Mouse (Mus musculus) heart, postnatal 14 days (tissue): ENCODE measurements around the gene Tsc1. TPM values are rescaled to one million over a fixed set of nuclear protein-coding genes. Genes with fewer than 3 reads are reported as not detected.

ENCODE experiments used
- DNase-seq, 2 experiments: peaks; one replicate each; pipeline ENCODE4 v3.0.0; 2021 to 2022
- intact Hi-C: fragments of 180-260 bp; cut with DNase I; formaldehyde crosslinking; loops from one replicate; pipeline ENCODE4 v1.15.1; 2025
- microRNA-seq, 2 experiments: library from miRNA; unstranded; fragments of <30 nt; microRNA quantifications; one replicate each; pipeline ENCODE4 v1.2.0; 2021 to 2022
- total RNA-seq, 2 experiments: library from RNA; stranded (reverse); gene quantifications; 2 replicates each; pipeline ENCODE4 v1.2.3; 2021

The Tsc1 gene
- total RNA-seq, 2 experiments from 2014 or later = 19.4 to 20.4 TPM

DNA sequence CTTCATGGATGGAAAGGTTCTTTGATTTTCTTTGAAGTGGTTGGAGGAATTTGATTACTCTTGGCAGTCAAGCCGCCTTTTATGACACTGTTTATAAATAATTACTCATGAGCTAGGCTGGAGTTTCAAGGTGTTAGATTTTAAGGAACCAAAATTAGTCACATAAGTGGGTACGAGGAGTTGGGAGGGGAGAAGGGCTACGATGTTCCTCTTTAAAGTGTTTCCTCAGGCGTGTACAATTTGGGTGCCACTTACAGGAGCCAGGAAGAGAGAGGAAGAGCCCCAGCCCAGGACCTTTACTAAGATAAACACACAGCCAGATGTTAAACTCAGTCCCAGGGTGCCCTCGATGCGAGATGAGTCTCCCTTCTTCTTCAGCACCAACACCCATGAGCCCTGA is 65.8 kb downstream of the Tsc1 start:
- intact Hi-C loops = no loop called here
- no peak for DNase-seq

DNA sequence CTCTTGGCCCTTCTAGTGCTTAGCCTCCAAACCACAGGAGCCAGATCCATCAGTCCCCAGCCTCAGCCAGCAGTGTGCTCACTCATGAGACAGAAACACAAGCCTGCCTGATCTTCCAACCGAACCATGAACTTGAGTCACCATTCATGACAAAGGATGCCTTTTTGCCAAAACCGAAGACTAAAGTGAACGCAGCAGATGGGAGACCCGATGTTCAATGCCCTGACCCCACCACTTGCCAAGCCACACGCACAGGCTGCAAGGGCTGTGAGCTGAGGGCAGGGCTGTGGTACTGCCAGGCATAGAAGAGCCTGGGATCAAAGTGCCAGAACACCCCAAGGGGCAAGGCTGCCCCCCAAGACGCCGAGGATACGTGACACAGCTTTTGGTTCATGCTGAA is 72.0 kb downstream of the Tsc1 start:
- DNase-seq = no peak
- intact Hi-C loops = no loop called here

DNA sequence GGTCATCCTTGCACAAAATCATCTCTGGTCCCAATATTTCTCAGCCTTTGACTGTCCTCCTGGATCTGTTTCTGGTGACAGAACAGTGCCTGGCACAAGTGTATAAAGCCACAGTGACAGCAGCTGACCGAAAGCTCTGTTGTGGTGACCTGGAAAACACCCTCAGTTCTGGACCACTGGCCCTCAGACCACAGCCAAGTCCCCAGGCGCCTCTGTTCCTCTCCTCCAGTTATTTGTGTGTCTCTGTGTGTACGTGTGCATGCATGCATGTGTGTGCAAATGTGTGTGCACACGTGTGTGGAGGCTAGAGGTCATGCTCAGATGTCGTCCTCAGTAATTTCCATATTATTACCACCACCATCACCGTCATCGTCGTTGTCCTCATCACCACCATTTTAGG is 81.4 kb downstream of the Tsc1 start:
- intact Hi-C loops = no loop called here
- DNase-seq = no peak

DNA sequence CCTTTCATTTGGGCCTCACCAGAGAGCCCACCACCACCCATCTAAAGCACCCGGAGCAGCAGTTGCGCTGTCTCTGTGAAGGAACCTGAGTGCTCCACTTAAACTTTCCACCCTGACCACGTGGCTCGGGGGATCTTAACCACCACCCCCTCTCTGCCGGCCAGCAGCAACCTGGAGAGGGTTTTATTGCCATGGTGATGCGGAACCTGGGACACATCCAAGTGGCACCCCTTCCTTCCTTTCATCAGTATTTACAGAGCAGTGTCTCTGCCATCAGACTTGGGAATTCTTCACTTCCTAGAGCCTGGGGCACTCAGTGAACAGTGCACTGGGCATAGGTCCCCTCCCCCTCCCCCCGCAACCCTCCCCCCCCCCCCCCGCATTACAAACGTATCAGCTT is 82.9 kb downstream of the Tsc1 start:
- DNase-seq = no peak
- intact Hi-C loops = no loop called here

DNA sequence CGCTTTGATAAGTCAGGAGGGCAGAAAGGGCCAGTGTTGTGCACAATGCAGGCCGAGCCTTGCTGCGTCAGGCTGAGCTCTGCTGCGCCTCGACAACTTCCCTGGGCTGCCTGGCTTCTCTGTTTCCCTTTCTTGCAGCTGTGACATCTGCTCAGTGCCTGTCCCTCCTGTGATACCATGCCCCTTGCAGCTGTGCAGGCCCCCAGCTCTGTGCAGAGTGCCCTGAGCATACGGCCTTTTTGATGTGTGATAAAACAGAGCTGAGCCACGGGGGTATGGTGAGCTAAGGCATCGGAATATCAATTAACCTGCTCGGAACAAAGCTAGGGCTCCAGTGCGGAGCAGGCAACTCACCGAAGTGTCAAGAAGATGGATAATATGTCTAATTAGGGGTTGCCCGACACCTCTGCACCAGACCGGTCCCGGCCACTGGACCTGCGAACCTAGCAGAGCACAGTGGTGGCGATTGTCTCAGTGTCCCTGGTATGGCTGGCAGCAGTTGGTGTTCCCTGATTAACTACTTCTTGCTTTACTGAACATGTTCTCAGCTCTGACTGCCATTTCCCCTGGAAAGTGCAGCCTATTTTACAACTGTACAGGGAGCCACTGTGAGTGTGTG is 86.9 kb downstream of the Tsc1 start:
- intact Hi-C loops = no loop called here

DNA sequence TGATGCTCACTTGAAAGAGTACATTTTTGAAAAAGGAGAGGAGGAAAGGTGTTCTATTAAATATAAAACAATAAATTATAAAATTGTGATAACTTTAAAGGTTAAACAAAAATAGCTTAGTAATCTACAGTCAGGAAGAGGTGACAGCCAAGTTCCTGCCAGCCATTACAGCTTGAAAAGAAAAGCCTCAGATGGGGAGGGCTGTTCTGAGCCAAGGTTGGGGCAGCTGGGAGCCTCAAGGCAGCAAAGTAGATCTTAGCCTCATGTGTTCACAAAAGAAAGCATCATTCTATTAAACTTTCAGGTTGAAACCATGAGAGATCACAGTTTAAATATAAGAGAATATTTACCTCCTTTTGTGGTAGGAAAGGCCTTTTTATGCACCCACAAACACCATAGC is 89.6 kb downstream of the Tsc1 start:
- no peak for DNase-seq
- intact Hi-C loops = no loop called here

More for the DNA sequence above, 86.9 kb downstream of the Tsc1 start:
- no peak for DNase-seq

DNA sequence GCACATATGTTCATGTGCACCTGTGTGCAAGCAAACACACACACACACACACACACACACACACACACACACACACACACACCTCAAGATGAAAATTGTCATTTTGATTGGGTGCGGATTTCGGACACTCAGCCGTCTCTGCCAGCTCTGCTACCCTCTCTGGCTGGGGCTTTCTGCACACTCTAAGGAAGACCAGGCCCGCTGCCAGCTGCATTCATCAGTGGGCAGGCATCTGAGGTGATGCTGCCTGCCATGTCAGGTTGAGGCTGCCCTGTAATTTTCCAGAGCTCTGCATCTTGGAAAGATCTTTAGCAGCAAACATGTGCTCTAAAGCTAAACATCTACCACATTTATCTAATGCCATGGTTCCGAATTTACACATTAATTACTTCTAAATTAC is 96.1 kb downstream of the Tsc1 start:
- DNase-seq = peak in 1 of 2 experiments; percentile 10
- intact Hi-C loops = no loop called here

DNA sequence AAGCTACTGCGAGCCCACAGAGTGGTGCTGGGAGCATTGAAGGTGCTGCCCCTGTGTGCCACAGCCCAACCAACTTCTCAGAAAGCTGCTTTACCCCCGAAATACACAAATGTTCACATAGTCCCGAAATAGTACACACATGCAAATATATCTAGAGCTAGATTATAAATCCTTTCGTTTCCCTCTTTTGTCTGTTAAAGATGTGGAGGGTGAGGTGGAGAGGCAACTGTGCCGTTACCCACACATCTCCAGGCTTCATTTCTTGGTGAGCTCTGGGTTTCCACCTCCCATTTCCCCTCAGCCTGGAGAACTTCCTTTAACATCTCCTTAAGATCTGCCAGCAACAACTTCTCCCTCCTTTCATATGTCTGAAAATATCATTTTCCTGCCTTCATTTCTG is 99.1 kb downstream of the Tsc1 start:
- intact Hi-C loops = no loop called here

More for the DNA sequence above, 99.1 kb downstream of the Tsc1 start:
- no peak for DNase-seq

Small RNA genes within 50 kb of the gene (microRNA-seq; reads per million reads assigned to microRNA genes)
- gene Gm22824 (0 reads per million in 2 experiments), gene Mir3088 (0.97 to 1.1 reads per million in 2 experiments)

Other genes starting within 250 kb of the Tsc1 start
- gene Ppp1r26, start 194.4 kb upstream of the Tsc1 start, total RNA-seq = 1 to 10 TPM; 3.2 to 3.6 TPM
- not detected for gene 1700007K13Rik, start 174.9 kb upstream of the Tsc1 start, total RNA-seq
- gene Mrps2, start 173.2 kb upstream of the Tsc1 start, total RNA-seq = 10 to 100 TPM; 41.5 to 44.7 TPM
- 1 to 10 TPM; 2.6 to 3.7 TPM for gene Gbgt1, start 144.3 kb upstream of the Tsc1 start, total RNA-seq
- 1 to 10 TPM; 1.2 to 1.4 TPM for gene Gm10134, start 135.1 kb upstream of the Tsc1 start, total RNA-seq
- 10 to 100 TPM; 14.5 to 18.2 TPM for gene Ralgds, start 128.1 kb upstream of the Tsc1 start, total RNA-seq
- gene Cel, start 77.8 kb upstream of the Tsc1 start, total RNA-seq = not detected
- 10 to 100 TPM in 1 of 2 experiments, 1 to 10 TPM in 1; 9.8 to 10.9 TPM for gene Gtf3c5, start 57.5 kb upstream of the Tsc1 start, total RNA-seq
- not detected for gene Gfi1b, start 19.2 kb upstream of the Tsc1 start, total RNA-seq
- under 1 TPM in 1 of 2 experiments, not detected in 1; 0.53 TPM for gene Spaca9, start 58.5 kb downstream of the Tsc1 start, total RNA-seq
- under 1 TPM in 1 of 2 experiments, not detected in 1; 0.24 TPM for gene Ak8, start 58.9 kb downstream of the Tsc1 start, total RNA-seq
- gene Gtf3c4, start 199.1 kb downstream of the Tsc1 start, total RNA-seq = 10 to 100 TPM; 20.3 to 21.8 TPM
- 1 to 10 TPM; 3.4 to 3.8 TPM for gene Ddx31, start 199.2 kb downstream of the Tsc1 start, total RNA-seq